Mouse (Mus musculus): ENCODE results near the gene Klhdc8a. TPM values are rescaled to one million over a fixed set of nuclear protein-coding genes. Genes with fewer than 3 reads are reported as not detected.

The Klhdc8a gene
- polyA plus RNA-seq, 1 experiment from 2014 or later = 0.99 TPM

DNA sequence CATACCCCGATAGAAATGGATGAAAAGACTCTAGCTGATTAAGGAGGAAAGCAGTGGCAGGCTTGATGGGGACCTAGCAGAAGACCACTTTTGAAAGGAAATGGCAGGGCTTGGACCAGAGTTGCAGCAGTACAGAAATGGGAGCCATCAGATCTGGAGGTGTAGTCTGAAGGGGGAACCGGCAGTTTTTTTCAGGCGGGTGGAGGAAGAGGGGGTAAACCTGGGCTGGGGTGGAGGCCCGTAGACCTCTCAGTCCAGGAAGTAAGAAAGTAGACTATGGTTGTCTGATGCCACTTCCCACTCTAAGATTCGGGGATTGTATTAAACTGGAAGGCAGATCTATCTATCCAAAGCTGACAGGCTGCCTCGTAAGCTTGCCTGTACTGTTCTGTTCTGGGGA, 38.5 kb downstream of the Klhdc8a start:
- Histone ChIP-seq H3K9ac (ENCODE audit: low read length) (0 out of 2 replicates have a peak overlapping the region, but pooled peaks have one; percentile 12), H3K36me3 (ENCODE audit: control insufficient read depth, insufficient read depth, low read length) (no peaks in the 10 kb centered on the region; the same call in 1 of the 2 replicates), H3K4me2 (ENCODE audit: low read depth, low read length, severe bottlenecking) (no peak overlapping the region), H3K9me3 (ENCODE audit: control insufficient read depth, low read length) (no peaks in the 10 kb centered on the region), H3K27ac (ENCODE audit: low read depth, low read length) (no peak overlapping the region), H3K27me3 (ENCODE audit: control insufficient read depth, insufficient read depth, low read length) (no peaks in the 10 kb centered on the region), H3K4me1 (replicated peaks; ENCODE audit: control insufficient read depth, insufficient read depth, low read length) (peaks cover 46% of the 10 kb centered on the region), H3K4me3 (ENCODE audit: low read depth, low read length) (no peak overlapping the region)
- DNase-seq (ENCODE audit: low spot score) = no peak
- 66% methylated on average over 6 of the region's 6 CpGs for WGBS
- no peak for ATAC-seq (replicated peaks; ENCODE audit: low FRiP score)

DNA sequence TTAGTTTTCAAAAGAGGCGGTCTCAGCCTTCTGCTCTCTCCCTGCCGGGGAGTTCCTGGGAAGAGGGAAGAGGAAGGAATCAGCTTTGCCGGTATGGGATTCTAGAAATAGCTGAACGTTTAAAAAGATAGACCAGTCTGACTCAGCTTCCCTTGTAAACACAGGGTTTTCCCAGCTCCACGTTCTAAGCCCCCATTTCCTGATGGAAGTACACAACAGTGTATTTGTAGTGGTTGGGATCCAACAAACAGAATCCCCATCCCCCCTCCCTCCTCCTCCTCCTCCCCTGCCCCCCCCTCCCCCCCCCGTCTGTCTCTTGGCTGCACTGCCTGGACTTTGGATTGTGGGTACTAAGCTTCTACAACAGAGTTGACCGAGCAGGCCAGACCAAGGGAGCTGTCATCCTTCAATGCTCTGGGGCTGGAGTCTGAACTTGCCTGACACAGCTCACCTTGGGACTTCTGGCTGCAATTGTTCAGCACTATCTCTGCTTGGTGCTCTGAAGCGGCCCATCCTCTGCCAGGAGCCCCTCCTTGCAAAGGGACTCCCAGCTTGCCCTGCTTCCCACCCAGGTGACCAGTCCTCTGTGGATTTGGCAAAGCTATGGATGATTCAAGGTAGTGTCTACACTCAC, 39.7 kb downstream of the Klhdc8a start:
- Histone ChIP-seq H3K4me1 (replicated peaks; ENCODE audit: control insufficient read depth, insufficient read depth, low read length) (peaks cover 36% of the 10 kb centered on the region), H3K9ac (ENCODE audit: low read length) (no peak overlapping the region), H3K27ac (ENCODE audit: low read depth, low read length) (no peak overlapping the region), H3K4me3 (ENCODE audit: low read depth, low read length) (no peak overlapping the region), H3K27me3 (ENCODE audit: control insufficient read depth, insufficient read depth, low read length) (no peaks in the 10 kb centered on the region), H3K4me2 (ENCODE audit: low read depth, low read length, severe bottlenecking) (no peak overlapping the region), H3K36me3 (ENCODE audit: control insufficient read depth, insufficient read depth, low read length) (no peaks in the 10 kb centered on the region), H3K9me3 (ENCODE audit: control insufficient read depth, low read length) (no peaks in the 10 kb centered on the region)
- DNase-seq (ENCODE audit: low spot score) (no peak), ATAC-seq (replicated peaks; ENCODE audit: low FRiP score) (no peak)
- 56% methylated on average over 8 of the region's 8 CpGs for WGBS

DNA sequence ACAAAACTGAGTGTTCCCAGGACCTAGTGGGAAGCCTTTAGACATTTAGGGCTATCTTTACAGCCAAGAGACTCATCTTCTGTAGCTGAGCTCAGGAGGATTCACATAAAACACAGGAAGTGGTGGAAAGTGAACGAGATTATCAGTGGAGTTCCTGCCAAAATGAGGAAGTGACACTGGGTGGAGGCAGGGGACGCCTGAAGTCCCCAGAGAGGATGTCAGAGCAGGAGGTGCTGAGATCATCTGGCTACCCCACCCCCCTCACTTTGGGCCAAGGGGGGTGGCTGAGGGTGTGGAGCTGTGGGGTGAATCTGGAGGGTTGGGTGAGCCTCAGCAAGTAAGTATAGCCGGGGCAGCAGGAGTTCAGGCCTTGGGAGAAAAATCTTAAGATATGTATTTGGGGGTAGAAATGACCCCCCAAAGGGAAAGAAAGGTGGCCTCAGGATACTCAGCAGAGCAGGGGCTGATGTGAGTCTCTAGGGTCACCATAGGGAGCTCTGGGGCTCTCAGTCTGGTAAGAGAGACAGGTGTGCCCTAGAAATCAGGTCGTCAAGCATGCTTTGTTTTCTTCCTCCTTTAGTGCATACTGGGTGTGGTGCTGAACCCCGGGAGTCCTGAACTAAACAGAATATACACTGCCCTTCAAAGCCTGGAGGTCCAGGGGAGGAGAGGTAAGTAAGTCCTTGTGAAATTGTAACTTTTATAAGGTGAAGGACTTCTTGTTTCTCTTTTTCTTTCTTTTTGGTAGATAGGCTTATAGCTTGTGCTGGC, 43.5 kb downstream of the Klhdc8a start:
- no peak overlapping the region for H3K4me3 ChIP-seq (ENCODE audit: low read depth, low read length)
- no peaks in the 10 kb centered on the region for H3K27me3 ChIP-seq (ENCODE audit: control insufficient read depth, insufficient read depth, low read length)
- DNase-seq (ENCODE audit: low spot score) (no peak), ATAC-seq (replicated peaks; ENCODE audit: low FRiP score) (no peak)
- H3K4me2 ChIP-seq (ENCODE audit: low read depth, low read length, severe bottlenecking) = no peak overlapping the region
- H3K36me3 ChIP-seq (ENCODE audit: control insufficient read depth, insufficient read depth, low read length) = no peaks in the 10 kb centered on the region
- H3K9me3 ChIP-seq (ENCODE audit: control insufficient read depth, low read length) = no peaks in the 10 kb centered on the region
- no peak overlapping the region for H3K27ac ChIP-seq (ENCODE audit: low read depth, low read length)
- no peak overlapping the region for H3K9ac ChIP-seq (ENCODE audit: low read length)
- peaks cover 5% of the 10 kb centered on the region; the same call in 1 of the 2 replicates for H3K4me1 ChIP-seq (replicated peaks; ENCODE audit: control insufficient read depth, insufficient read depth, low read length)
- WGBS = 67% methylated on average over 5 of the region's 5 CpGs

DNA sequence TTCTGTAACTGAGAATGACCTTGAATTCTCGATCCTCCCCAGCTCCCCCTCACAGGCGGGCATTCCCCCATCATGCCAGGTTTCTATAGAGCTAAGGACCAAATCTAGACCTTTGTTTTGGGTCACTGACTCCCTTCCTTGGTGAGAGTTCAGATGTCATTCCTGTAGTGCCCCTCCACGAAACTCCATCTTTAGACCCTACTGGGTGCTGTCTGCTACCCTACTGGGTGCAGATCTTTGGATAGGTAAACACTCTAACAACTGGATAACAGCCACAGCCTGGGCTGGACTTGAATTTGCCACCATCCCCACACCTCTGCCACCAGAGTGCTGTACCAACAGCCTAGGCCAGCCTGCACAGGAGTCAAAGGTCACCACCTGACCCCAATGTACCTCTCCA, 44.1 kb downstream of the Klhdc8a start:
- no peaks in the 10 kb centered on the region for H3K9me3 ChIP-seq (ENCODE audit: control insufficient read depth, low read length)
- 66% methylated on average over 3 of the region's 3 CpGs for WGBS
- no peak for ATAC-seq (replicated peaks; ENCODE audit: low FRiP score)
- H3K4me1 ChIP-seq (replicated peaks; ENCODE audit: control insufficient read depth, insufficient read depth, low read length) = no peaks in the 10 kb centered on the region; the same call in 1 of the 2 replicates
- H3K9ac ChIP-seq (ENCODE audit: low read length) = no peak overlapping the region
- H3K27ac ChIP-seq (ENCODE audit: low read depth, low read length) = no peak overlapping the region
- H3K4me2 ChIP-seq (ENCODE audit: low read depth, low read length, severe bottlenecking) = no peak overlapping the region
- no peak overlapping the region for H3K4me3 ChIP-seq (ENCODE audit: low read depth, low read length)
- H3K36me3 ChIP-seq (ENCODE audit: control insufficient read depth, insufficient read depth, low read length) = no peaks in the 10 kb centered on the region
- DNase-seq (ENCODE audit: low spot score) = no peak
- no peaks in the 10 kb centered on the region for H3K27me3 ChIP-seq (ENCODE audit: control insufficient read depth, insufficient read depth, low read length)

DNA sequence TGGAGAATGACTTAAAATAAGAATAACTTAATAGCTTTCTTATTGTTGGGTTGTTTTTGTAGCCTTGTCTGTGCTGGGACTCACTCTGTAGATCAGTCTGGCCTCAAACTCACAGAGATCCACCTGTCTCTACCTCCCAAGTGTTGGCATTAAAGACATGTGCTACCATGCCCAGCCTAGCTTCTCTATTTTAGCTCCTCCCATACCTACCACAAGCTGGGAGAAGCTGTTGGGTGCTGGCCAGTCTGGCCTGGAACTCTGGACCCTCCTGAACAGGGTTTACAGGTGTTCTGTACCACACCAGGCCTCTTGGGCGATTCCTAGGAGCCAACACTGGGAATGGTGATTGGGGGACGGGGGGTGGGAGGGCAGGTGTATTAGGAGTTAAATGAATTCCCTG, 44.8 kb downstream of the Klhdc8a start:
- H3K9ac ChIP-seq (ENCODE audit: low read length) = no peak overlapping the region
- no peaks in the 10 kb centered on the region for H3K27me3 ChIP-seq (ENCODE audit: control insufficient read depth, insufficient read depth, low read length)
- H3K4me1 ChIP-seq (replicated peaks; ENCODE audit: control insufficient read depth, insufficient read depth, low read length) = no peaks in the 10 kb centered on the region
- H3K4me3 ChIP-seq (ENCODE audit: low read depth, low read length) = no peak overlapping the region
- no peaks in the 10 kb centered on the region for H3K36me3 ChIP-seq (ENCODE audit: control insufficient read depth, insufficient read depth, low read length)
- no peak overlapping the region for H3K4me2 ChIP-seq (ENCODE audit: low read depth, low read length, severe bottlenecking)
- WGBS = 82% methylated on average over 2 of the region's 2 CpGs
- DNase-seq (ENCODE audit: low spot score) (no peak), ATAC-seq (replicated peaks; ENCODE audit: low FRiP score) (no peak)
- H3K9me3 ChIP-seq (ENCODE audit: control insufficient read depth, low read length) = no peaks in the 10 kb centered on the region
- H3K27ac ChIP-seq (ENCODE audit: low read depth, low read length) = no peak overlapping the region

DNA sequence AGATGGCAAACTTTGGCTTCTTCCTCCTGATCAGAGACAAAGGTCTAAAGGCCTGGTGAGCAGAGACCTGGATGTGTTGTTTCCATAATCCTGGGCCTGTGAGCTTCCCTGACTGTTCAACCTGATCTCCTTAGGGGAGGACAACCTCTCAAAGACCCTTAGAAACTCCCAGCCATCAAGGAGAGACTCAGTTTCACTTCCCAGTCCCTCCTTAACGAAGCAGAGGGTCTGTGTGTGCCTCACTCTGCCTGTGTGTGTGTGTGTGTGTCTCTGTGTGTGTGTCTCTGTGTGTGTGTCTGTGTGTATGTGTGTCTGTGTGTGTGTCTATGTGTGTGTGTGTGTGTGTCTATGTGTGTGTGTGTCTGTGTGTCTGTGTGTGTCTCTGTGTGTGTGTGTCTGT, 45.2 kb downstream of the Klhdc8a start:
- Histone ChIP-seq H3K4me2 (ENCODE audit: low read depth, low read length, severe bottlenecking) (no peak overlapping the region), H3K4me1 (replicated peaks; ENCODE audit: control insufficient read depth, insufficient read depth, low read length) (no peaks in the 10 kb centered on the region), H3K36me3 (ENCODE audit: control insufficient read depth, insufficient read depth, low read length) (no peaks in the 10 kb centered on the region), H3K9me3 (ENCODE audit: control insufficient read depth, low read length) (no peaks in the 10 kb centered on the region), H3K4me3 (ENCODE audit: low read depth, low read length) (no peak overlapping the region), H3K9ac (ENCODE audit: low read length) (no peak overlapping the region), H3K27me3 (ENCODE audit: control insufficient read depth, insufficient read depth, low read length) (no peaks in the 10 kb centered on the region), H3K27ac (ENCODE audit: low read depth, low read length) (no peak overlapping the region)
- 82% methylated on average over 1 of the region's 1 CpGs for WGBS
- no peak for DNase-seq (ENCODE audit: low spot score)
- ATAC-seq (replicated peaks; ENCODE audit: low FRiP score) = no peak

DNA sequence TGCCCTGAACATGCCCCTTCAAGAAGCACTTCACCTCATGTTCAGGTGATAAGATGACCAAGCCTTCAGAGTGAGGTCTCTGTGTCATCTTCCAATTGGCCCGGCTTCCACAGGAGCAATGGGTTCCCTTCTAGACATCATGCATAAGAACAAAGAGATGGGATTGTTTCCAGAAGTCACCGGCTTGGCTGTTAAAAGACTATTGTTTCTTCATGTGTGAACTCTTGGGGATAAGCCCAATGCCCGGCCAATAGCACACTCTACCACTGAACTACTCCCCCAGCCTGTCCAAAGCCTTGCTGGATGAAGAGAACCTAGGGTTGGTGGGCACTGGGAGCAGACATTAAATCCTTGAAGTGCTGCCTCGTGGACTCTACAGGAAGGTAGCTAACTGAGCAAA, 47.1 kb downstream of the Klhdc8a start:
- no peak overlapping the region for H3K9ac ChIP-seq (ENCODE audit: low read length)
- H3K9me3 ChIP-seq (ENCODE audit: control insufficient read depth, low read length) = no peaks in the 10 kb centered on the region
- H3K4me2 ChIP-seq (ENCODE audit: low read depth, low read length, severe bottlenecking) = no peak overlapping the region
- no peak for DNase-seq (ENCODE audit: low spot score)
- H3K4me1 ChIP-seq (replicated peaks; ENCODE audit: control insufficient read depth, insufficient read depth, low read length) = no peaks in the 10 kb centered on the region
- H3K27ac ChIP-seq (ENCODE audit: low read depth, low read length) = no peak overlapping the region
- H3K36me3 ChIP-seq (ENCODE audit: control insufficient read depth, insufficient read depth, low read length) = no peaks in the 10 kb centered on the region
- 86% methylated on average over 4 of the region's 4 CpGs for WGBS
- no peaks in the 10 kb centered on the region for H3K27me3 ChIP-seq (ENCODE audit: control insufficient read depth, insufficient read depth, low read length)
- no peak for ATAC-seq (replicated peaks; ENCODE audit: low FRiP score)
- no peak overlapping the region for H3K4me3 ChIP-seq (ENCODE audit: low read depth, low read length)

DNA sequence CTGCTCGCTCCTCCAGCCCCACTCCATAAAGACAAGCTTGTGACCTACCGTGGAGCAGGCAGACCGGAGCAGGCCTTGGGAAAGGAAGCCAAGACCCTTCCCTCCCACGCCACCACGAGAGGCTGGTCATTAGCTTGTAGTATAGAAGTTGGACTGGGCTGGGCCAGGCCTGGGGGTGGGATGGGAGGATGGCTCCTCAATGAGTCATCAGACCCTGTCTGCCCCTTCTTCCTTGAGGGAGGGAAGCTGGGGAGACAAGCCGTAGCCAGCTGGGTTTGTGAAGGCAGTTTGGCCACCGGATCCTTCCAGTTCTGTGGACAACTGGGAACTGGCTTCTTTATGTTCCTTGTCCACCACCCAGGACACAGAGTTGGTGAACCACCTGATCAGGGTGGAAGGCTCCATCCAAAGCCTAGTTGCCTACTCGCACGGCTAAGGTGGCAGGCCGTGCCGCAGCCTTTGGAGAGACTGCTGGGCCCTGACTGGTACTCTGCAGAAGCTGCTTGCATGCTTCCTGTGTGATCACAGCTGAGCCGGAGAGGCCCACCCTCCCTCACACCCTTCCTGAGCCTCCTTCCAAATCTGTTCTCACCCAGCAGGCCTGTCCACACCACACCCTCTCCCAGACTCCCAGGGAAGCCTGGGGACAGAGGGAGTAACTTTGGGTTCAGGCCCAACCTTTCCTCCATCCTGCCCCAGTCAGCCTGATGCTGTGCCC, 47.9 kb downstream of the Klhdc8a start:
- H3K27ac ChIP-seq (ENCODE audit: low read depth, low read length) = no peak overlapping the region

More for the DNA sequence above, 47.9 kb downstream of the Klhdc8a start:
- Histone ChIP-seq H3K4me2 (ENCODE audit: low read depth, low read length, severe bottlenecking) (no peak overlapping the region), H3K27me3 (ENCODE audit: control insufficient read depth, insufficient read depth, low read length) (no peaks in the 10 kb centered on the region), H3K4me3 (ENCODE audit: low read depth, low read length) (no peak overlapping the region), H3K9ac (ENCODE audit: low read length) (no peak overlapping the region), H3K4me1 (replicated peaks; ENCODE audit: control insufficient read depth, insufficient read depth, low read length) (no peaks in the 10 kb centered on the region), H3K9me3 (ENCODE audit: control insufficient read depth, low read length) (no peaks in the 10 kb centered on the region), H3K36me3 (ENCODE audit: control insufficient read depth, insufficient read depth, low read length) (no peaks in the 10 kb centered on the region)
- WGBS = 89% methylated on average over 12 of the region's 12 CpGs
- ATAC-seq (replicated peaks; ENCODE audit: low FRiP score) = no peak
- no peak for DNase-seq (ENCODE audit: low spot score)
